8 mouse cellular contexts compared by ENCODE assay signal in genomic region chr6:115823850-115824464, GRCm38 (mm10). TPM values are rescaled to one million over a fixed set of nuclear protein-coding genes. Genes with fewer than 3 reads are reported as not detected.
DNase-seq lines count a peak whose midpoint lies in the region; ATAC-seq and TF ChIP-seq lines count a peak whose summit lies in the region.
"Not testable (repeated sequence)": the region's sequence is repeated elsewhere in the genome, so short reads cannot be mapped to it uniquely, and the experiment has no call there.

No protein-coding gene starts in this region.

- H3K9ac ChIP-seq in forebrain, embryonic 14.5 days (ENCODE audit: low read length); hindbrain, embryonic 11.5 days (ENCODE audit: low read depth, low read length); neural tube, embryonic 15.5 days (replicated peaks): not testable (repeated sequence)

- H3K27ac ChIP-seq in forebrain, embryonic 14.5 days (ENCODE audit: low read depth, low read length); hindbrain, embryonic 11.5 days (ENCODE audit: low read depth, low read length); neural tube, embryonic 15.5 days (replicated peaks): not testable (repeated sequence)

- DNase-seq in G1E (ENCODE audit: low spot score), result peak; percentile 45
- DNase-seq in forebrain, embryonic 14.5 days (ENCODE audit: low spot score), result peak; percentile 71
- peak; percentile 85 for DNase-seq in hindbrain, embryonic 11.5 days (ENCODE audit: low spot score)
- DNase-seq in kidney, postnatal 36 days, result peak; percentile 65 to 82
- peak; percentile 71 for DNase-seq in lung, postnatal 10 days
- DNase-seq in thymus, postnatal 0 days (ENCODE audit: low spot score), result peak; percentile 90

- H3K4me1 ChIP-seq in G1E (ENCODE audit: insufficient read depth, low read depth, low read length); forebrain, embryonic 14.5 days (ENCODE audit: control insufficient read depth, insufficient read depth, low read length); hindbrain, embryonic 11.5 days (replicated peaks; ENCODE audit: control insufficient read depth, insufficient read depth, low read length); neural tube, embryonic 15.5 days: not testable (repeated sequence)

- H3K4me2 ChIP-seq in forebrain, embryonic 14.5 days (ENCODE audit: low read length), result peak overlapping the region; percentile 26; the same call in 1 of the 2 replicates
- not testable (repeated sequence) for H3K4me2 ChIP-seq in hindbrain, embryonic 11.5 days (replicated peaks; ENCODE audit: low read depth, low read length)
- peak overlapping the region; percentile 45 for H3K4me2 ChIP-seq in neural tube, embryonic 15.5 days

- not testable (repeated sequence) for H3K36me3 ChIP-seq in G1E (replicated peaks); forebrain, embryonic 14.5 days (ENCODE audit: control insufficient read depth, insufficient read depth, low read length); hindbrain, embryonic 11.5 days (ENCODE audit: control insufficient read depth, insufficient read depth, low read length); neural tube, embryonic 15.5 days

- ATAC-seq in G1E (ENCODE audit: extremely low read depth, insufficient number of reproducible peaks, low FRiP score, poor library complexity, severe bottlenecking), result peak; percentile 96
- ATAC-seq in cerebellum, adult (ENCODE audit: insufficient number of reproducible peaks, low FRiP score, low TSS enrichment), result peak; percentile 76; the same call in 1 of the 2 replicates
- peak; percentile 86 for ATAC-seq in forebrain, embryonic 14.5 days
- ATAC-seq in hindbrain, embryonic 11.5 days (ENCODE audit: low FRiP score), result peak; percentile 92
- ATAC-seq in neural tube, embryonic 15.5 days (ENCODE audit: low FRiP score), result peak; percentile 75

- H3K9me3 ChIP-seq in G1E (replicated peaks); forebrain, embryonic 14.5 days (replicated peaks; ENCODE audit: control insufficient read depth, low read length); hindbrain, embryonic 11.5 days (ENCODE audit: control insufficient read depth, low read length); neural tube, embryonic 15.5 days (replicated peaks): not testable (repeated sequence)

- 4% methylated on average over 5 of the region's 11 CpGs for WGBS in forebrain, embryonic 14.5 days
- WGBS in hindbrain, embryonic 11.5 days, result 1% methylated on average over 4 of the region's 11 CpGs
- WGBS in neural tube, embryonic 15.5 days, result 2% methylated on average over 5 of the region's 11 CpGs

- peak; percentile 25; the same call in 1 of the 2 replicates for TF ChIP-seq CTCF in G1E (IDR thresholded peaks at IDR 0.05; ENCODE audit: low read depth, low read length)

- not testable (repeated sequence) for H3K27me3 ChIP-seq in G1E (ENCODE audit: insufficient read depth, low read length); forebrain, embryonic 14.5 days (replicated peaks; ENCODE audit: control insufficient read depth, insufficient read depth, low read length); hindbrain, embryonic 11.5 days (ENCODE audit: control insufficient read depth, insufficient read depth, low read length); neural tube, embryonic 15.5 days (replicated peaks)

- H3K4me3 ChIP-seq in G1E (ENCODE audit: low read depth, low read length); forebrain, embryonic 14.5 days (ENCODE audit: low read depth, low read length); hindbrain, embryonic 11.5 days (ENCODE audit: low read depth, low read length): not testable (repeated sequence)
- peak overlapping the region; percentile 25 for H3K4me3 ChIP-seq in neural tube, embryonic 15.5 days (replicated peaks)

RNA-seq across cellular contexts. Expression of gene Efcab12, which starts 14.3 kb away (rescaled TPM):
- 0.90 TPM in 1 of 2 replicates, not detected in the other for total RNA-seq in G1E (2014; fragmentation: Nextera tagmentation)
- total RNA-seq in G1E (2017), result 0.06 and 0.27 TPM in 2 replicates
- not detected in 2 replicates for polyA plus RNA-seq in G1E (2012)
- polyA plus RNA-seq in forebrain, embryonic 14.5 days (2014; fragmentation: Nextera tagmentation; extraction: Ambion mirVana), result 1.4 and 1.6 TPM in 2 replicates
- 2.1 TPM in 2 replicates for polyA plus RNA-seq in hindbrain, embryonic 11.5 days (2014; fragmentation: Nextera tagmentation; extraction: Ambion mirVana)
- 2.7 and 3.0 TPM in 2 replicates for polyA plus RNA-seq in neural tube, embryonic 15.5 days (2015; fragmentation: Nextera tagmentation; extraction: Ambion mirVana)
- polyA plus RNA-seq in thymus, postnatal 0 days (2015; fragmentation: Nextera tagmentation; extraction: Ambion mirVana), result 0.20 and 0.33 TPM in 2 replicates

RNA-seq across cellular contexts. Expression of gene Rpl32, which starts 15.4 kb away (rescaled TPM):
- 3,038 and 3,130 TPM in 2 replicates for total RNA-seq in G1E (2014; fragmentation: Nextera tagmentation)
- 5,749 and 6,102 TPM in 2 replicates for total RNA-seq in G1E (2017)
- 432 and 478 TPM in 2 replicates for polyA plus RNA-seq in G1E (2012)
- 1,359 and 1,743 TPM in 2 replicates for polyA plus RNA-seq in forebrain, embryonic 14.5 days (2014; fragmentation: Nextera tagmentation; extraction: Ambion mirVana)
- 1,766 and 1,778 TPM in 2 replicates for polyA plus RNA-seq in hindbrain, embryonic 11.5 days (2014; fragmentation: Nextera tagmentation; extraction: Ambion mirVana)
- polyA plus RNA-seq in neural tube, embryonic 15.5 days (2015; fragmentation: Nextera tagmentation; extraction: Ambion mirVana), result 1,019 and 1,216 TPM in 2 replicates
- polyA plus RNA-seq in thymus, postnatal 0 days (2015; fragmentation: Nextera tagmentation; extraction: Ambion mirVana), result 3,802 and 3,817 TPM in 2 replicates

RNA-seq across cellular contexts. Expression of gene Mbd4, which starts 29.2 kb away (rescaled TPM):
- 16.0 and 20.1 TPM in 2 replicates for total RNA-seq in G1E (2014; fragmentation: Nextera tagmentation)
- 20.8 and 25.8 TPM in 2 replicates for total RNA-seq in G1E (2017)
- polyA plus RNA-seq in G1E (2012), result 1.6 and 1.7 TPM in 2 replicates
- polyA plus RNA-seq in forebrain, embryonic 14.5 days (2014; fragmentation: Nextera tagmentation; extraction: Ambion mirVana), result 9.3 and 11.3 TPM in 2 replicates
- 22.2 and 24.5 TPM in 2 replicates for polyA plus RNA-seq in hindbrain, embryonic 11.5 days (2014; fragmentation: Nextera tagmentation; extraction: Ambion mirVana)
- polyA plus RNA-seq in neural tube, embryonic 15.5 days (2015; fragmentation: Nextera tagmentation; extraction: Ambion mirVana), result 10.4 and 14.5 TPM in 2 replicates
- 18.7 and 20.8 TPM in 2 replicates for polyA plus RNA-seq in thymus, postnatal 0 days (2015; fragmentation: Nextera tagmentation; extraction: Ambion mirVana)

RNA-seq across cellular contexts. Expression of gene Ift122, which starts 29.3 kb away (rescaled TPM):
- total RNA-seq in G1E (2014; fragmentation: Nextera tagmentation) (4.7 and 4.9 TPM in 2 replicates), G1E (2017) (5.1 and 5.3 TPM in 2 replicates)
- 0.42 and 0.65 TPM in 2 replicates for polyA plus RNA-seq in G1E (2012)
- 16.9 and 23.2 TPM in 2 replicates for polyA plus RNA-seq in forebrain, embryonic 14.5 days (2014; fragmentation: Nextera tagmentation; extraction: Ambion mirVana)
- polyA plus RNA-seq in hindbrain, embryonic 11.5 days (2014; fragmentation: Nextera tagmentation; extraction: Ambion mirVana), result 22.5 and 26.8 TPM in 2 replicates
- 28.2 and 30.1 TPM in 2 replicates for polyA plus RNA-seq in neural tube, embryonic 15.5 days (2015; fragmentation: Nextera tagmentation; extraction: Ambion mirVana)
- polyA plus RNA-seq in thymus, postnatal 0 days (2015; fragmentation: Nextera tagmentation; extraction: Ambion mirVana), result 8.2 and 11.0 TPM in 2 replicates

RNA-seq across cellular contexts. Expression of gene Cand2, which starts 49.6 kb away (rescaled TPM):
- total RNA-seq in G1E (2014; fragmentation: Nextera tagmentation) (6.5 and 7.1 TPM in 2 replicates), G1E (2017) (1.6 and 1.8 TPM in 2 replicates)
- polyA plus RNA-seq in G1E (2012), result 6.1 and 7.1 TPM in 2 replicates
- polyA plus RNA-seq in forebrain, embryonic 14.5 days (2014; fragmentation: Nextera tagmentation; extraction: Ambion mirVana), result 14.4 and 17.1 TPM in 2 replicates
- 20.2 and 23.3 TPM in 2 replicates for polyA plus RNA-seq in hindbrain, embryonic 11.5 days (2014; fragmentation: Nextera tagmentation; extraction: Ambion mirVana)
- 9.8 and 12.2 TPM in 2 replicates for polyA plus RNA-seq in neural tube, embryonic 15.5 days (2015; fragmentation: Nextera tagmentation; extraction: Ambion mirVana)
- 4.5 and 5.3 TPM in 2 replicates for polyA plus RNA-seq in thymus, postnatal 0 days (2015; fragmentation: Nextera tagmentation; extraction: Ambion mirVana)
